Mouse (Mus musculus) heart, postnatal 4 days (tissue): ENCODE measurements around the gene Oaf. TPM values are rescaled to one million over a fixed set of nuclear protein-coding genes. Genes with fewer than 3 reads are reported as not detected.

Source experiments
- DNase-seq: peaks from one replicate; pipeline ENCODE4 v3.0.0; 2021
- total RNA-seq, 2 experiments: library from RNA; stranded (reverse); gene quantifications; 2 replicates each; pipeline ENCODE4 v1.2.3; 2021

Gene Oaf
- total RNA-seq, 2 experiments from 2014 or later, result 22.1 to 27.7 TPM

DNA sequence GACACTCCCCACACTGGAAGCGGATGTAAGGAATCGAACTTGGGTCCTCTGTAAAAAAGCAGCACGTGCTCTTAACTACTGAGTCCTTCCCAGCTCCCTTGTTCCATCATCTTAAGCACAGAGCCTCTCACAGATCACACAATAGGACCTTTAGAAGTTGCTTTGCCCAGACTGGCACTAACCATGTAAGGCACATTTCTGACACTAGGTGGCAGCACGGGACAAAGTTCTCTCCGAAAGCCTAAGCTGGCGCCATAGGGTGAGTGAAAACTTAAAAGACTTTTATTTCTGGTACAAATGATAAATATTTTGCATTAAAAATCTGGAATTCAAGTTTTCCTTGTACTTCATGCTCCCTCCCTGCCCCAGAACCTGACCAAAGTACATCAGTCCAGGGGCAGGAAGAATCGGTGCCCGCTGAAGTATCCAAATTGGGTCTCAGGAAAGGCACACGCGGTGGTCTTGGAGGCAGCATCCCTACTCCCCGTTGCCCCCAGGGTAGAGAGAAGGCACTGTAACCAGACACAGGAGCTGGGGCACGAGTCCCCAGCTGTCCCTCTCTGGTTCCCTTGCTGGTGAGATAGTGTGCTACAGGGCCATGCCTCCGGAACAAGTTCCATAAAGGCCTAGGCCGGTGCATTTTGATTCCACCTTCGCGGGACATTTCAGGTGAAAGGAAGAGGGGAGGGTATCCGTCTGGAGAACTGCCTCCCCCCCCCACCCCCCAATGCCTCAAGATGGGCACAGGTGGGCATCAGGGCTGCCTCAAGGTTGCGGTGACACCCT is 17.9 kb downstream of the Oaf start:
- DNase-seq, result peak; percentile 93

DNA sequence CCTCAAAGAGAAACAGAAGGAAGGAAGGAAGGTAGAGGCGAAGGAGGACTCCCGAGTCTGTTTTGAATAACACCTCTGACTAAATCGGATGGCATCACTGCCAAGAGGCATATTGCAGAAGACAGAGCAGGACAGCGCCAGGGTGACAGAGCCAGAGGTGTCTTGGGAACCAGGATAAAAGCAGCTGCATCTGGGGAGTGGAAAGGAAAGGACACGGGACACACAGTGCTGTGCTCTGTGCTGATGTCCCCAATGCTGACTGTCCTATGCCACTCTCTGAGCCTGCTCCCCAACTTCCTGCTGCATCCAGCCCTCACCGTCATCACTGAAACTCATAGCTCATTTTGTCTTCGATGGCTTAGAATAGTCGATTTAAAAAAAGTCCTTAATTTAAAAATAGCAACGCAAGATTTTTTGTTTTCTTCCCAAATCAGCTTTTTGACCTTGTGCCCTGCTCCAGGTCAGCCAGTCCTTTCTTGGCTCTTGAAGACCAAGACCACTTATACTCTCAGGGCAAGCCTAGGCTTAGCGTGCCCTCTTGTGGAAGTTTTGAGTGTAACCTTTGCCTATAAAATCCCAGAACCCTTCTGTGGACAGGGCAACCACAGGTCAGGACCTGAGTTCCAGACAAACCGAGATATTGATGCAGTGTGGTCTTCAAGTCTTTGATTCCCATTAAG is 28.8 kb downstream of the Oaf start:
- DNase-seq, result peak; percentile 78

DNA sequence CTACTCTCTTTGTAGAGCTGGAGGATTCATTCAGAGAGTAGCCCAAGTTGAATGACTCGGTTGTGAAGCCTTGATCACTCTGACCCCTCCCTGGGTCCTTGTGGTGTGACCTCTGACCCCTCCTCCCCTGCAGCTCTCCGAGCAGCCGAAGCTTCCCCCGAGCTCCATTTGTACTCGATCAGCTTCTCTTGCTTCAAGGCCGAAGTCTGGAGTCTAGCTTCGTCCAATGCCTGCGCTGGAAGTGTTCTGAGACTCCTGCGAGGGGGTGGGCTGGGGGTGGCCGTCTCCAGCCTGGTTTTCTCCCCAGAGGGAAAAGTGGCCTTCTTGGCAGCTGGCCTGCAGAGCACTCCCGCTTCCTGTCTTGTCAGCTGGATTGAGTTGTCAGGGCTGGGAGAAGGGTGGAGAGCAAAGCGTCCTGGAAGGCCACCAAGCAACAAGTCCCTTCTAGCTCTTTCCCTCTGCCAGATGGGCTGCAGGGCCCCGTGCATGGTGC is 29.5 kb downstream of the Oaf start, which contains the start of gene Pou2f3:
Pou2f3 (minus strand) TSS at position 180 of the 493 bp plus-strand sequence.
- peak; percentile 88 for DNase-seq

DNA sequence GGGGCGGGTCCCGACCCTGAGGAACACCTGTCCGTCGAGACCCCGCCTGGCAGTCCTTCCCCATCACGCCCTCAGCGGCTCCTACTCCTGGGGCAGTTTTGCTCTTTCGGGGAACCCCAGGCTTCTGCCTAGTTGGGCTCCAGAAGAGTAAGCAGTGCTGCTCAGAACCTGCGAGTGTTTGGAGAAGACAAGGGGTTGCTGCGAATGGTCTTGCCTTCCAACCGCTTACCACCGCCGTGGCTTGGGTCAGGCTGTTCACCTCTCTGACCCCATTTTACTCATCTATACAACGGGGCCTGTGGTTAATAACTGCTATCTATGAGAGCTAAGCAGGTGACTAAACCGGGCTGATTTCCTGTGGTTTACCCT is 33.7 kb downstream of the Oaf start:
- no peak for DNase-seq

DNA sequence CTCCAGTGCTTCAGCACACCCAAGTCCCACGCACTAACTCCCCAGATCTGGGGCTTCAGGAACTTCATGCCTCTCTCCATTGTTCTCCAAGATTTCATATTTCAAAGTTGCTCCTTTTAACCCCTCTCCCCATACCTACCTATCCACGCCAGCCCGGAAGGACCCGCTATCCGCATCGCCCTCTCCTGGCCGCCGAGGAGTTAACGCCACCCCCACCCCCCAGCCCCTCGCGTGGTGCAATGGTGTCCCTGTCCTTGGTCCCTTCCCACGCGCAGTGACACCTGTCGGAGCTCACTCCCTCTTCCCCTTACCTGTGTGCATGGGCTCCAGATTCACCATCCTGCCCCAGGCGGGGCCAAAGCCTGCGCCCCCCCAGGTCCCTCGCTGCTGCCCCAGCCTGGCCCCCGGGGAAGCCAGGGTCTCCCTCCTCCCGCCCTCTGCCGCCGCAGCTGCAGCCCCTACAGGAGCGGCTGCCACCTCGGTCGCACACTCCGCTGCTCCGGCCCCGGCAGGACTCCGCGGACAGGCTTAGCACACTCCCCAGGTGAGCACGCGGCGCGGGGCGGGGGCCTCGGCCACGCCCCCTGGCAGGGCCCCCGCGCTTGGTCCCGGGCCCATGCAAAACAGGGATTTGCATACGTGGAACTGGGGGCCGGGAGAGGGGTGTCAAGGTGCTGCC is 34.2 kb downstream of the Oaf start:
- DNase-seq, result no peak

DNA sequence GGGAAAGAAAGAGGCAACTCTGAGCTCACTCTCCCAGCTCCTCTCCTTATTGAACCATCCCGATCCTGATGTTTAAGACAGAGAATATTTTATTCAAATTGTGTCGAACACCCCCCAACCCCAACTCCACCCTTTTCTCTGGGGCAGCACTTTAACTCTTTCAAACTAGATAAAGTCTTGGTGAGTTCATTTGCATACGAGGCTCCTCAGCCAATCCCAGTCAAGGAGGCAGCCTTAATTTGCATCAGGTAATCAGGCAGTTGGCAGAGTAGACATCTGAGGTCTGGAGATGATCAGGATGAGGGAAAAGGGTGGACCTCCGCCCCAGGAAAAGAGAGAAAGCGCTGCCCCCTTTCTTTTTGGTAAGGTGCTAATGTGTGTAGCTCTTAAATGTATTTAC is 39.5 kb downstream of the Oaf start:
- DNase-seq, result no peak

DNA sequence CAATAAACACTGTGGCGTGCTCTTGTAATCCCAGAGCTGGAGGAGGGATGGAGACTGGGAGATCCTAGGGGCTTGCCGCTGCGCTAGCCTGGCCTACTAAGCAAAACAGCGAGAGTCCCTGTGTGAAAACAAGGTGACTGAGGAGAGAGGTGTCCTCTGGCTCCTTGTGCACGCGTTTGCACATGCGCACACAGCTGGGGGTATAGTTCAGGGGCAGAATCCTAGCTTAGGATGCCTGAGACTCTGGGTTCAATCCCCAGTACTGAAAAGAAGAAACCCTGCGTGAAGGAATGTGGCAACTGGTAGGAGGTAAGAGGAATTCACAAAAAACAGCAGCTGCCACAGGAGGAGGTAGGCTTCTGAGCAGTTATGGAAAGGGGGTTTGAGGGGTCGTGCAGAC is 45.7 kb downstream of the Oaf start:
- no peak for DNase-seq

DNA sequence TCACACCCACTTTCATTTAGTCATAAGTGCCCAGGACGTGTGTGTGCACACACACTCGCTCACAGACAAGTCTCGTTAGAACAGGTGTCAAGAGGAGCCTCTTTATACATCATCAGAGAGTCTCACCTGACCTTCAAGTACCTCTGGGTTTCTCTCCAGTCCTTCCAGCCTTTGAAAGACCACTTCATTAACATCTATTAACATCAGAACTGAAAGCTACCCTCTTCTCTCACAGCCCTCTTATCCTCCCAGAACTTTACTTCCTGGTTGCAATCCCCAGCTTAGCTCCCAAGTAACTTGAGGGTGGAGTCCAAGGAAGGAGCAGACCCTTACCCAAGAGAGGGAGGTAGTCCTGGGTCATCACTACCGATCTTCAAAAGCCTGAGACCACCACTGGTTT is 48.1 kb downstream of the Oaf start:
- no peak for DNase-seq

DNA sequence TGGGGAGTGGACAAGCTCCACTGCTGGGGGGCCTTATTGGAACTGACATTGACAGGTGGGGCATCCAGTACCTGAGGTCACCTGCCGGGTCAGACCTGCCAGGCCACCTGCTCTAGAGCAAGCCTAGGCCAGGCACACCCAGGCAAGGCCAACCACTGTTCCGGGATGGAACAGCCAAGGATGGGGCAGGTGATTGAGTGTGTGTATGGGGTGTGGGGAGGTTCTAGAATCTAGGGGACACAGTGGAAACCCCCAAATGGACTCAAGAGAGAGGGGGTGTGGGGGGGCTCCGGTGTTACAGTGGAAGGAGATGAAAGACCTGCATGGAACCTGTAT is 50.7 kb downstream of the Oaf start:
- no peak for DNase-seq

DNA sequence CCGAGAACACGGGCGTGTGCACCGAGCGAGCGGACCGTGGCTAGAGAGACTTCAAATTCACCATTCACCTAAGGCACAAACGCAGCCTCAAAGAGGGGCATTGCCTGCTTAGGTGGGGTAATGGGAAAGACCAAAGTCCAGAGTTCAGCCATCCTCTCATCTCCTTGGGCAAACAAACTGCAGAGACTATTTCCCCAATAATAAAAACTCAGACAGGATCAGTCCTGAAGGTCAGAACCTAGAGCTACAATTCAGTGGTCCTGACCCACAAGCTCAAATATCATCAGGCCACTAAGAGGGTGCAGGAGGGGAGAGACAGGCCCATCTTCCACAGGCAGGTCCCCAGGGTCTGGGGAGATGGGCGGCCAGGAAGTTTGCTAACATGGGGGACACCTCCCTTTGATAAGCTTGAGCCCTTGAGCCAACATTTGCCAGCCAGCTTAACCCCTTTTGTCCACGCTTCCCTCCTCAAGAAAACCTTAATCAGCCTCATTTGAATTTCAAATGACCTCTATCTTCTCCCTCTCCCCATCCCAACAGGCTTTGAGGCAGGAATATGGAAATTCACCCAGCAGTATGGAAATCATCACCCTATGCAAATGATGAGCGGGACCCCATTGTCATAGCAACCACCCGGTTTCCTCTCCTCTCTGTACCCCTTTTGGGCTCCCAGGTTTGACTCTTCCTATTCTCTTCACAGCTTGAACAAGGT is 51.2 kb downstream of the Oaf start:
- DNase-seq, result no peak

DNA sequence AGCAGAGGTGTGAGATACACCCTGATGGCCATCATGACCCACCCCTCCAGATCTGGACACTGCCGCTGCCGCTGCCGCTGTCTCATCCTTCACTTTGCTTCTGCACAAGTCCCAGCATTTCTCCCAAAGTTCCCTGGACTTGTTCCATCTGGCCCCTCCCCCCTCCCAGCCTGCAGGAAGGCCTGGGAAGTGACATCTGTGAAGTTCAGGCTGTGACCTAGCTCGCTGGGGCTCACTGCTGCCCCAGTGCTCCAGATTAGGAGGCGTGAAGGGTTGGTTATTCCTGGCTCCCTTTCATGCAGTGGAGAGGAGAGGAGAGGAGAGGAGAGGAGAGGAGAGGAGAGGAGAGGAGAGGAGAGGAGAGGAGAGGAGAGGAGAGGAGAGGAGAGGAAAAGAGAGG is 60.1 kb downstream of the Oaf start:
- peak; percentile 39 for DNase-seq

DNA sequence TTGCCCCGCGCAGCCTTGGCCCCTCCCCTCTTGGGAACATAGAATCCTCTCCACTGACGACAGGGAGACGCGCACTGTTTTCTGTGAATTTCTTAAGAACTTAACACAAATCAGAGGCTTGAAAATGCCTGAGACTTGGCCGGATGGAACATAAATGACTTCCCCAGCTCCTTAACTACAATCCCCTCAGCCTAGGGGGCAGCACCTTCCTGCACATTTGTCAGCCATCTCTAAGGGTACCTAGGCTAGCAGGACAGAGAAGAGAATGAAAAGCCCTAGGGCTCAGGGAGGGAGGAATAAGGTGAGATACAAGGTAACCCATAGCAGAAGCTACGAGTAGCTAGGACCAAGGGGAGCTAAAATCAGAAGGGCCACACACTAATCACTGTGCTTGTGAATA is 61.5 kb downstream of the Oaf start:
- DNase-seq, result no peak

Other genes with a start within 250 kb of the Oaf start
- 100 to 1,000 TPM; 139 to 150 TPM for gene Arhgef12, start 132.7 kb downstream of the Oaf start, total RNA-seq
- 10 to 100 TPM; 11.9 to 12.7 TPM for gene Tmem136, start 123.3 kb downstream of the Oaf start, total RNA-seq
- gene Pou2f3, start 29.5 kb downstream of the Oaf start, total RNA-seq, result under 1 TPM; 0.11 to 0.17 TPM
- gene Trim29, start 70.9 kb upstream of the Oaf start, total RNA-seq, result under 1 TPM in 1 of 2 experiments, not detected in 1; 0.19 TPM